Mouse (Mus musculus) embryonic facial prominence, embryonic 11.5 days (tissue): ENCODE data around the gene Ralgps2. TPM values are rescaled to one million over a fixed set of nuclear protein-coding genes. Genes with fewer than 3 reads are reported as not detected.

Source experiments
- ATAC-seq: fragments of 200-750 bp; cut with Nextera tagmentation; replicated peaks from 2 replicates; pipeline ENCODE4 v1.8.0; 2017; ENCODE audit warnings: low read depth; ENCODE audit not compliant: insufficient number of reproducible peaks, low FRiP score, low TSS enrichment
- DNase-seq: peaks from one replicate; pipeline ENCODE4 v3.0.0-alpha.2; 2015; ENCODE audit warnings: low spot score
- H3K27ac ChIP-seq: fragments of 300-500 bp; sonication (generic); replicated peaks from 2 replicates; pipeline ENCODE4 v1.5.1; 2014; ENCODE audit warnings: mild to moderate bottlenecking, low read depth, low read length, control low read depth
- H3K27me3 ChIP-seq: fragments of 300-500 bp; sonication (generic); 2 replicates; pipeline ENCODE4 v1.6.1; 2014; ENCODE audit warnings: mild to moderate bottlenecking, low read length, moderate library complexity, mixed read lengths; ENCODE audit not compliant: control insufficient read depth, insufficient read depth
- H3K36me3 ChIP-seq: fragments of 300-500 bp; sonication (generic); replicated peaks from 2 replicates; pipeline ENCODE4 v1.6.1; 2014; ENCODE audit warnings: low read depth, mild to moderate bottlenecking, low read length, moderate library complexity, mixed read lengths; ENCODE audit not compliant: control insufficient read depth, insufficient read depth
- H3K4me1 ChIP-seq: fragments of 300-500 bp; sonication (generic); 2 replicates; pipeline ENCODE4 v1.6.1; 2014; ENCODE audit warnings: low read length, mixed read lengths; ENCODE audit not compliant: control insufficient read depth, insufficient read depth
- H3K4me2 ChIP-seq: fragments of 300-500 bp; sonication (generic); 2 replicates; pipeline ENCODE4 v1.6.1; 2014; ENCODE audit warnings: low read depth, mild to moderate bottlenecking, control low read depth, low read length, moderate library complexity
- H3K4me3 ChIP-seq: fragments of 300-500 bp; sonication (generic); 2 replicates; pipeline ENCODE4 v1.5.1; 2014; ENCODE audit warnings: low read depth, low read length, control low read depth
- H3K9ac ChIP-seq: fragments of 300-500 bp; sonication (generic); replicated peaks from 2 replicates; pipeline ENCODE4 v1.6.1; 2014; ENCODE audit warnings: mild to moderate bottlenecking, control low read depth, low read length
- H3K9me3 ChIP-seq: fragments of 300-500 bp; sonication (generic); replicated peaks from 2 replicates; pipeline ENCODE4 v1.6.1; 2016; ENCODE audit warnings: mild to moderate bottlenecking, low read length, inconsistent platforms, mixed read lengths; ENCODE audit not compliant: control insufficient read depth
- WGBS: fragments of 180-500 bp; shearing (Covaris S2); extraction: QIAGEN DNeasy Blood & Tissue Kit; methylation state at CpG from one replicate; pipeline ENCODE4 v1.1.7; 2014; 5-methylcytosine and 5-hydroxymethylcytosine counted together
- polyA plus RNA-seq: library from polyadenylated mRNA; unstranded; fragments of >200 nt; fragmentation: Nextera tagmentation; extraction: Ambion mirVana; gene quantifications from 2 replicates; pipeline ENCODE4 v1.2.1, GENCODE M21; 2014

Ralgps2 gene
- polyA plus RNA-seq, 1 experiment from 2014 or later, result 76.1 TPM

GRCm38 (mm10) chr1:156819236-156819635 is 120.2 kb downstream of the Ralgps2 start:
- Histone ChIP-seq H3K27ac (no peak overlapping the region), H3K27me3 (no peaks in the 10 kb centered on the region), H3K9me3 (no peaks in the 10 kb centered on the region), H3K9ac (no peak overlapping the region), H3K4me1 (no peaks in the 10 kb centered on the region), H3K4me3 (no peak overlapping the region), H3K4me2 (no peak overlapping the region), H3K36me3 (no peaks in the 10 kb centered on the region)
- WGBS, result 87% methylated on average over 1 of the region's 1 CpGs
- DNase-seq (no peak), ATAC-seq (no peak)

DNA sequence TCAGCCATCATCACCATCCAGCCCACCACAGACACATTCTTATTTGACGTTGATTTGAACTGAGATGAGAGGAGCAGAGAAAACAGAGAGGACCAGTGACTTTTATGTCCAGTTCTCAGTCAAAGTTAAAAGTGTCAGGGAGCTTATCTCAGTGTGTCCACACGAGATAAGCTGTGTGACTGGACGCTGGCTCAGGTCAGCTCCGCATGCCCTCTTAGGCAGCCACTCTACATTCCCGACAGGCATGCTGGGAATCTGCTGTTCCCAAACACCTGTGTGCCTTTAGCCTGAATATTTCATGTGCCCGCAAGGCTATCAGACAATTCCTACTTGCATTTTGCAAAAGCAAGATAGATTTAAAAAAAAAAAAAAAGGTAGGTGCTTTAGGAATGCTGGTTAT is 125.9 kb downstream of the Ralgps2 start:
- ATAC-seq (no peak), DNase-seq (no peak)
- no peak overlapping the region for H3K27ac ChIP-seq
- H3K27me3 ChIP-seq, result no peaks in the 10 kb centered on the region
- no peak overlapping the region for H3K9ac ChIP-seq
- WGBS, result 71% methylated on average over 6 of the region's 6 CpGs
- no peaks in the 10 kb centered on the region for H3K9me3 ChIP-seq
- H3K36me3 ChIP-seq, result no peaks in the 10 kb centered on the region; the same call in 1 of the 2 replicates
- no peak overlapping the region for H3K4me3 ChIP-seq
- no peak overlapping the region for H3K4me2 ChIP-seq
- H3K4me1 ChIP-seq, result no peaks in the 10 kb centered on the region

DNA sequence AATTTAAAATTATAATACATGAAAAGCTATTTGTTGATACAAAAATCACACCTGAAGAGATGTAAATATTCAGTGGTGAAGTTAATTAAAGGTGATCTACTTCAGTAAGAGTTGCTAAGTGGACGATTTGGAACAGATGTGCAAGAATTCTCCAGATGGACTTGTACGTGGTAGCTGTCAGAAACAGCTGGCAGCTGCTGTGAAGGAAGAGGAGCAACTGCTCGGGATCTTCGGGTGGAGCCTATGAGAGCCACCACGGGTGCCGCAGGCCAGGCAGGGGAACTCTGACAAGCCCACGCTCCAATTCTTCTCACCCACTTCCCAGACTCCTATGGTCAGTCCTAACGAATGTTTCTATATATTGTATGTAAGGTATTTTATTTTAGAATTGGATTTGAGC is 126.7 kb downstream of the Ralgps2 start:
- 58% methylated on average over 8 of the region's 8 CpGs for WGBS
- ATAC-seq (no peak), DNase-seq (peak; percentile 52)
- no peak overlapping the region for H3K27ac ChIP-seq
- H3K4me1 ChIP-seq, result no peaks in the 10 kb centered on the region
- no peaks in the 10 kb centered on the region for H3K9me3 ChIP-seq
- no peak overlapping the region for H3K9ac ChIP-seq
- no peaks in the 10 kb centered on the region for H3K27me3 ChIP-seq
- H3K4me2 ChIP-seq, result no peak overlapping the region
- no peak overlapping the region for H3K4me3 ChIP-seq
- no peaks in the 10 kb centered on the region; the same call in 1 of the 2 replicates for H3K36me3 ChIP-seq

DNA sequence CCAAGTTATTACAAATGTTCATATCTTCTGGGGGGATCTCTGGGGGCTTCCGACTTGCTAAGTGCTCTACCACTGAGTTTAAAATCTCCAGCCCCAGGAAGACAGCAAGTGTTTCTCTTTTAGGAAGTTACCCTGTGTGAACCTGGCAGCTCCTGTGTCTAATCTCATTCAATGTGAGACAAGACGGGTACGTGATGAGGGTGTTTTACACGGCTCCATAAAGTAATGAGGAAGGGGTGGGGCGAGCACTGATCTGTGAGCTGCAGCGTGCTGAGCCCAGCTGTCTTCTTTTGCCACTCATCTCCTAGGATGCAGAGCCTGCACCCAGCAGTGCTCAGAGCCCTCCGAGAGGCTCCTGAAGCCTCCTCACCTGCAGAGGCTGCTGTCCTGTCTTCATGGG is 127.5 kb downstream of the Ralgps2 start:
- no peak for DNase-seq
- Histone ChIP-seq H3K36me3 (no peaks in the 10 kb centered on the region; the same call in 1 of the 2 replicates), H3K27ac (no peak overlapping the region), H3K27me3 (no peaks in the 10 kb centered on the region), H3K9ac (no peak overlapping the region), H3K9me3 (no peaks in the 10 kb centered on the region), H3K4me2 (no peak overlapping the region), H3K4me1 (no peaks in the 10 kb centered on the region), H3K4me3 (no peak overlapping the region)
- WGBS, result 82% methylated on average over 7 of the region's 7 CpGs
- no peak; the same call in 1 of the 2 replicates for ATAC-seq

- WGBS, result 43% methylated on average over 10 of the region's 10 CpGs
- no peaks in the 10 kb centered on the region; the same call in 1 of the 2 replicates for H3K36me3 ChIP-seq
- H3K4me2 ChIP-seq, result no peak overlapping the region
- H3K9ac ChIP-seq, result no peak overlapping the region
- H3K27ac ChIP-seq, result no peak overlapping the region
- no peak overlapping the region for H3K4me3 ChIP-seq
- H3K27me3 ChIP-seq, result no peaks in the 10 kb centered on the region
- no peaks in the 10 kb centered on the region for H3K4me1 ChIP-seq
- ATAC-seq, result no peak
- no peak for DNase-seq
- no peaks in the 10 kb centered on the region for H3K9me3 ChIP-seq
Observed at GRCm38 (mm10) chr1:156808332-156808731, 131.1 kb downstream of the Ralgps2 start.

- H3K4me3 ChIP-seq, result no peak overlapping the region
- H3K27ac ChIP-seq, result no peak overlapping the region
- ATAC-seq (no peak), DNase-seq (peak; percentile 77)
- no peaks in the 10 kb centered on the region for H3K9me3 ChIP-seq
- H3K4me1 ChIP-seq, result no peaks in the 10 kb centered on the region
- no peak overlapping the region for H3K4me2 ChIP-seq
- 38% methylated on average over 6 of the region's 6 CpGs for WGBS
- no peaks in the 10 kb centered on the region for H3K27me3 ChIP-seq
- H3K36me3 ChIP-seq, result no peaks in the 10 kb centered on the region
- no peak overlapping the region for H3K9ac ChIP-seq
Observed at GRCm38 (mm10) chr1:156801276-156801675, 138.2 kb downstream of the Ralgps2 start.

DNA sequence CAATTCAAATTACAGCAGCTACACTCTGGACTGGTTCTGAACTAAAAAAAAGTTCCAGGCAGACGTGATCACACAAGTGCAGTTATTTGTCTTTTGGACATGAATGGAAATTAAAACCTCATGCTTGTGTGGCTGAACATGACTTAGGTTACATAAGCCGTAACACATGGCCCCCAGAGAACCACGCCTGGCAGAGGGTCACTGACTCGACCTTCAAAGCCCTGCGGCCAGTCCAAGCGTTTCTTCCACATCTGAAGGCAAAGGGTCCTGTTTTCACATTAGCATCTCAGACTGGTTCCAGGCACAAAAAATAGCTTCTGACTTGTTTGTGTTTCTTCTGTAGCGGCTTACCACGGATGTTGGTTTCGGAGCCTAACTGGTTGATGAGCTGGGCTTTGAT is 143.2 kb downstream of the Ralgps2 start:
- no peaks in the 10 kb centered on the region for H3K9me3 ChIP-seq
- ATAC-seq (peak; percentile 50; the same call in 1 of the 2 replicates), DNase-seq (peak; percentile 78)
- no peak overlapping the region for H3K27ac ChIP-seq
- peaks cover 3% of the 10 kb centered on the region for H3K4me1 ChIP-seq
- no peak overlapping the region for H3K4me2 ChIP-seq
- no peaks in the 10 kb centered on the region for H3K36me3 ChIP-seq
- no peaks in the 10 kb centered on the region for H3K27me3 ChIP-seq
- 30% methylated on average over 9 of the region's 9 CpGs for WGBS
- H3K4me3 ChIP-seq, result no peak overlapping the region
- H3K9ac ChIP-seq, result no peak overlapping the region

DNA sequence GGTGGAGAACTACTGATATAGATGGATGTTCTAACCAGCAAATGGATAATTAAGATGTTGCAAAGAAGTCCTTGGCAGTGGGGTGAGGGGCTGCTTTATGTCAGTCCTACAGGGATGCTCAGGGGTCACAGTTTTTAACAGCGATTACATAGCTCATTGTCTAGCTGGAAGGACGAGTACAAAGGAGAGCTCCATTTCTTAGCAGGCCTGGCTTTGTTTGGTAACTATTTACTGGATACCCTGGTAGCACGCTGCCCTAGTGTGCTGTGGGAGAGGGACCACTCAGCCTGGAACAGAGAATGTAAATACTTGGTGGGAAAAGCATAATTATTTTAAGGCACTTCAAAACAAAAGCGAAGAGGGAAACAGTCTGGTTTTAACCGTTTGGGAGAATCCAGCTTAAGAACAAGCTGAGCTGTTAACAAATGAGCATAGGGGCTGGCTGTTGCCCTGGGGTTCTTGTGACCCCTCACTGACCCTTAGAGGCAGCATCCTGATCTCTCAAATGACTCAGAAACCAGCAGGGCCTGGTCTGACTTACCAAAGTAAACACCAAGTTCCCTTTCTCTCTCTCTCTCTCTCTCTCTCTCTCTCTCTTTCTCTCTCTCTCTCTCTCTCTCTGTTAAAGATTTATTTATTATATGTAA is 149.5 kb downstream of the Ralgps2 start:
- no peak overlapping the region for H3K27ac ChIP-seq
- H3K4me1 ChIP-seq, result no peaks in the 10 kb centered on the region
- no peaks in the 10 kb centered on the region for H3K27me3 ChIP-seq
- WGBS, result 14% methylated on average over 5 of the region's 5 CpGs
- H3K9ac ChIP-seq, result no peak overlapping the region
- no peaks in the 10 kb centered on the region for H3K36me3 ChIP-seq
- DNase-seq, result peak; percentile 55
- H3K4me2 ChIP-seq, result no peak overlapping the region
- H3K9me3 ChIP-seq, result no peaks in the 10 kb centered on the region
- ATAC-seq, result no peak
- H3K4me3 ChIP-seq, result no peak overlapping the region
